Mouse (Mus musculus) lung, embryonic 16.5 days (tissue): ENCODE results near the gene Ube2c. TPM values are rescaled to one million over a fixed set of nuclear protein-coding genes. Genes with fewer than 3 reads are reported as not detected.

Experiments
- ATAC-seq: fragments of 200-750 bp; cut with Nextera tagmentation; 2 replicates; pipeline ENCODE4 v1.8.0; 2017; ENCODE audit warnings: low read depth, mild to moderate bottlenecking, moderate library complexity
- H3K27ac ChIP-seq: fragments of 300-500 bp; sonication (generic); 2 replicates; pipeline ENCODE4 v1.5.1; 2014; ENCODE audit warnings: mild to moderate bottlenecking, control low read depth, low read length
- H3K27me3 ChIP-seq: fragments of 300-500 bp; sonication (generic); 2 replicates; pipeline ENCODE4 v1.6.1; 2014; ENCODE audit warnings: low read depth, low read length, mixed read lengths; ENCODE audit not compliant: control insufficient read depth, insufficient read depth
- H3K36me3 ChIP-seq: fragments of 300-500 bp; sonication (generic); 2 replicates; pipeline ENCODE4 v1.6.1; 2014; ENCODE audit warnings: low read length; ENCODE audit not compliant: control insufficient read depth, insufficient read depth
- H3K4me1 ChIP-seq: fragments of 300-500 bp; sonication (generic); replicated peaks from 2 replicates; pipeline ENCODE4 v1.6.1; 2014; ENCODE audit warnings: low read length, mixed read lengths; ENCODE audit not compliant: control insufficient read depth, insufficient read depth
- H3K4me2 ChIP-seq: fragments of 300-500 bp; sonication (generic); 2 replicates; pipeline ENCODE4 v1.6.1; 2014; ENCODE audit warnings: low read depth, low read length, control low read depth
- H3K4me3 ChIP-seq: fragments of 300-500 bp; sonication (generic); 2 replicates; pipeline ENCODE4 v1.5.1; 2014; ENCODE audit warnings: mild to moderate bottlenecking, low read length, control low read depth
- H3K9ac ChIP-seq: fragments of 300-500 bp; sonication (generic); 2 replicates; pipeline ENCODE4 v1.6.1; 2014; ENCODE audit warnings: low read length, control low read depth
- H3K9me3 ChIP-seq: fragments of 300-500 bp; sonication (generic); 2 replicates; pipeline ENCODE4 v1.6.1; 2016; ENCODE audit warnings: low read length; ENCODE audit not compliant: control insufficient read depth
- WGBS: fragments of 180-500 bp; shearing (Covaris S2); extraction: QIAGEN DNeasy Blood & Tissue Kit; methylation state at CpG from one replicate; pipeline ENCODE4 v1.1.7; 2014; 5-methylcytosine and 5-hydroxymethylcytosine counted together
- polyA plus RNA-seq: library from polyadenylated mRNA; unstranded; fragments of >200 nt; fragmentation: Nextera tagmentation; extraction: Ambion mirVana; gene quantifications from 2 replicates; pipeline ENCODE4 v1.2.1, GENCODE M21; 2015

Gene Ube2c
- polyA plus RNA-seq, 1 experiment from 2014 or later: 533 TPM

DNA sequence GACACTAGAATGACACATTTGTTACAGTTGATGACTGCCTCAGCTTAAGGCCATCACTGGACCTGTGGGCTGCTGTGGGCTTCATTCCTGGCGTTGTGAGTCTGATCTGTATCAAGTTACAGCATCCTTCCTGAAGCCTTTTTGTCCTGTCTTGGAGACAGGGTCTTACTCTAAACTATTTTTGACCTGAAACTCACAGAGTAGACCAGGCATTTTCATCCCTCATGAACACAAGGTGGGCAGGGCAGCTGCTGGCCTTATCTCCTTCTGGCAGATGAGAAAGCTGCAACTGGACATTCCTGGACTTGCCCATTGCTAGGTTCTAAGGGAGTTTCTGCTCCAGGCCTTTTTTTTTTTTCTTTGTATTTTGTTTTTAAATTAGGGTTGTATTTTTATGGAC is 11.0 kb upstream of the Ube2c start:
- WGBS: 63% methylated on average over 1 of the region's 1 CpGs
- no peak overlapping the region for H3K27ac ChIP-seq
- no peaks in the 10 kb centered on the region for H3K27me3 ChIP-seq
- H3K4me1 ChIP-seq: no peaks in the 10 kb centered on the region
- no peak for ATAC-seq
- H3K4me3 ChIP-seq: no peak overlapping the region
- H3K36me3 ChIP-seq: peaks cover 85% of the 10 kb centered on the region
- H3K9ac ChIP-seq: no peak overlapping the region
- no peaks in the 10 kb centered on the region for H3K9me3 ChIP-seq
- no peak overlapping the region for H3K4me2 ChIP-seq

DNA sequence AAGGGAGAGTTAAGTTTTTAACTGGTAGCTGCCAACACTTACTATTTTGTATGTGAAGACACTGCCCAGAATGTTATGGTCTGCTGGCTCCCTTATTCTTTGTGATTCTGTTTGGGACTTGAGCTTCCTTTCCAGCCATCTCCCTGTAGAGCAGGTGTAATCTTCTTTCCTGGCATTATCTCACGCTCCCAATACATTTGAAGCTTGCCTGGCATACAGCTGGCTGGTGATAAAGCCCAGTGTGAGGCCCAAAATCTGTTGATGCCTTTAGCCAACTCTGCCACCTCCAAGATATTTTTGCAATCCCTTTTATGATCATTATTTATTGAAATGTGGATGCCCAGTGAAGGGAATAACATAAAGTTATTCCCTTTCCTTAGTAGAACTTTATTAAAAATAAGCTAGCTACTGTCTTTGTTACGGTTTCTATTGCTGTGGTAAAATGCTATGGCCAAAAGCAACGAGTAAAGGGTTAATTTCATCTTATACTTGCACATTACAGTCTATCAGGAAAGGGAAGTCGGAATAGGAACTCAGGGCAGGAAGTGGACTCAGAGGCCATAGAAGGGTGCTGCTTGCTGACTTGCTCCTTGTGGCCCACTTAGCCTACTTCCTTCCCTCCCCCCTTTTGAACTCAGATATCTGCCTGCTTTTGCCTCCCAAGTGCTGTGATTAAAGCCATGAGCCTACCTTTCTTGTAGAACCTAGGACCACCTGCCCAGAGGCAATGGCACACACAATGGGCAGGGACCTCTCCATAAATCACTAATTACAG is 9.5 kb upstream of the Ube2c start:
- no peak overlapping the region for H3K4me2 ChIP-seq
- WGBS: 67% methylated on average over 4 of the region's 4 CpGs
- H3K9ac ChIP-seq: no peak overlapping the region
- H3K36me3 ChIP-seq: peaks cover 74% of the 10 kb centered on the region
- H3K9me3 ChIP-seq: no peaks in the 10 kb centered on the region
- H3K4me3 ChIP-seq: no peak overlapping the region
- no peaks in the 10 kb centered on the region for H3K4me1 ChIP-seq
- H3K27ac ChIP-seq: no peak overlapping the region
- no peaks in the 10 kb centered on the region for H3K27me3 ChIP-seq
- ATAC-seq: no peak

DNA sequence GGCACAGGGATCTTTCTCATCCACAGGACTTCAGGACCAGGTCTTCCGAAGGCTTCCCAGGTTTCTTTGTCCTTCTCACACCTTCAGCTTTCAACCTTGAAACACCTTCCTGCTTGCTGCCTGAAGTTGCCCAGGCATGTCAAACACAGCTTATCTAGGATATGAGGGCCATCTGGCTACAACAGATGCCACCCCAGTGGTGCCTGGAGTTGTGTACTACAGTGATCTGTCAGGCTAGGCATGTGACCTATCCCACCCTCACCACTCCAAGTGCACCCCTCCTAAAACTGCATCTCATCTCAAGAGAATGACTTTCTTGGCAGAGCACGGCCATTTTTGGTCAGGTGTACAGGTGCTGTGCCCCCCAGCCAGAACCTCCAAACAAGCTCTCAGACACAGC is 8.2 kb upstream of the Ube2c start:
- no peak for ATAC-seq
- H3K4me1 ChIP-seq: no peaks in the 10 kb centered on the region
- no peak overlapping the region for H3K4me3 ChIP-seq
- 88% methylated on average over 2 of the region's 2 CpGs for WGBS
- no peaks in the 10 kb centered on the region for H3K27me3 ChIP-seq
- no peak overlapping the region for H3K9ac ChIP-seq
- H3K9me3 ChIP-seq: no peaks in the 10 kb centered on the region
- H3K4me2 ChIP-seq: no peak overlapping the region
- peaks cover 68% of the 10 kb centered on the region for H3K36me3 ChIP-seq
- no peak overlapping the region for H3K27ac ChIP-seq

DNA sequence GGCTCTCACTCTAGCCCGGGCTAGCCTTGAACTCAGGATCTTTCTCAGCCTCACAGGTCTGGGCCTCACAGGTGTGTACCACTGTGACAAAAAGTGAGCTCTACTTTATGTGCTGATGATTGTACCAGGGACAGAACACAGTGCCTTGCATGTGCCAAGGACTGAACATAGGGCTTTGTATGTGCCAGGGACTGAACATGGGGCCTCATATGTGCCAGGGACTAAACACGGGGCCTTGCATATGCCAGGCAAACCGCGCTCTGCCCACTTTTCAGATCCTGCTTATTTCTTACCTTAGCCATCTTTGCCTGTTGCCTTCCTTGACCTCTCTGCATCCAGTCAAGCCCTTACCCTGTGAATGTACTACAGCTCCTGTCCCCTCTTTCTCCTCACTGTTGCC is 7.7 kb upstream of the Ube2c start:
- Histone ChIP-seq H3K27me3 (no peaks in the 10 kb centered on the region), H3K36me3 (peaks cover 66% of the 10 kb centered on the region), H3K4me1 (no peaks in the 10 kb centered on the region), H3K9ac (no peak overlapping the region), H3K9me3 (no peaks in the 10 kb centered on the region), H3K4me3 (no peak overlapping the region), H3K27ac (no peak overlapping the region), H3K4me2 (no peak overlapping the region)
- no peak for ATAC-seq
- 96% methylated on average over 4 of the region's 4 CpGs for WGBS

DNA sequence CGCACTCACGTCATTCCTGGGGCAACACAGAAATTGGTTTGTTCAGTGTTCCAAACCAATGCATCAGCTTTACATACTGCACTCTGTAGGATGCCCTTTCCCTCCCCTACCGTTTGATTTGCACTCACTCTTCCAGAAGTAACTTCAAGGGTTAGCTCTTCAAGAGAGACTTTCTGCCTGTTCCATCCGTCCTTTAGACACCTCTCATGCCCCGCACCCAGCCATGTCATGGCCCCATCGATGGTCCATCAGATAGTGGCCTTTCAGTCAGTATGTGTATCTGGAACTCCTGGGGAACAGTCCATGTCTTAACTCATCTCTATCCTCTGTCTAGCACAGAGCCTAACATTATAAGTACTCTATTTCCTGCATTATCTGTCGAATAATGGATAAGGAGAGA is 7.1 kb upstream of the Ube2c start:
- H3K36me3 ChIP-seq: peaks cover 60% of the 10 kb centered on the region
- no peak overlapping the region for H3K9ac ChIP-seq
- ATAC-seq: no peak
- H3K4me2 ChIP-seq: no peak overlapping the region
- no peak overlapping the region for H3K27ac ChIP-seq
- no peaks in the 10 kb centered on the region for H3K4me1 ChIP-seq
- H3K4me3 ChIP-seq: no peak overlapping the region
- H3K9me3 ChIP-seq: no peaks in the 10 kb centered on the region
- 84% methylated on average over 7 of the region's 7 CpGs for WGBS
- no peaks in the 10 kb centered on the region for H3K27me3 ChIP-seq

DNA sequence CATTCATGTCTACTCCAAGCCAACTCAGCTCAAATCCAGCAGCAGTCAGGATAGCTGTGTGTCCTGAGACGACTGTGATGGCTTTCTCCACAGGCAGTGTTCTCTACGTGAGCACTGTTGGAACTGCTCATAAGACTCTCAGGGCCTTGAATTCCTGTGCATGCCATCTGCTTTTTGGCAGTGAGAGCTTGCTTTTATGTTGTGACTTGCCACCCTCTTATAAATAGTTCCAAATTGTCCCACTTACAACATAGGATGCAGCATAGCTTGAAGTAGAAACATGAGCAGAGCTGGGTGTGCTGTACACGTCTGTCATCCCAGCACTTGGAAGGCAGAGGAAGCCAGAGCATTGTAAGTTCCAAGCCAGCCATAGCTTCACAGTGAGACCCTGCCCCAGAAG is 3.9 kb upstream of the Ube2c start:
- no peak overlapping the region for H3K27ac ChIP-seq
- no peaks in the 10 kb centered on the region for H3K27me3 ChIP-seq
- peaks cover 38% of the 10 kb centered on the region for H3K36me3 ChIP-seq
- WGBS: 71% methylated on average over 3 of the region's 3 CpGs
- no peaks in the 10 kb centered on the region for H3K9me3 ChIP-seq
- H3K4me3 ChIP-seq: no peak overlapping the region
- H3K4me1 ChIP-seq: peaks cover 3% of the 10 kb centered on the region; the same call in 1 of the 2 replicates
- no peak overlapping the region for H3K4me2 ChIP-seq
- no peak overlapping the region for H3K9ac ChIP-seq
- ATAC-seq: no peak

DNA sequence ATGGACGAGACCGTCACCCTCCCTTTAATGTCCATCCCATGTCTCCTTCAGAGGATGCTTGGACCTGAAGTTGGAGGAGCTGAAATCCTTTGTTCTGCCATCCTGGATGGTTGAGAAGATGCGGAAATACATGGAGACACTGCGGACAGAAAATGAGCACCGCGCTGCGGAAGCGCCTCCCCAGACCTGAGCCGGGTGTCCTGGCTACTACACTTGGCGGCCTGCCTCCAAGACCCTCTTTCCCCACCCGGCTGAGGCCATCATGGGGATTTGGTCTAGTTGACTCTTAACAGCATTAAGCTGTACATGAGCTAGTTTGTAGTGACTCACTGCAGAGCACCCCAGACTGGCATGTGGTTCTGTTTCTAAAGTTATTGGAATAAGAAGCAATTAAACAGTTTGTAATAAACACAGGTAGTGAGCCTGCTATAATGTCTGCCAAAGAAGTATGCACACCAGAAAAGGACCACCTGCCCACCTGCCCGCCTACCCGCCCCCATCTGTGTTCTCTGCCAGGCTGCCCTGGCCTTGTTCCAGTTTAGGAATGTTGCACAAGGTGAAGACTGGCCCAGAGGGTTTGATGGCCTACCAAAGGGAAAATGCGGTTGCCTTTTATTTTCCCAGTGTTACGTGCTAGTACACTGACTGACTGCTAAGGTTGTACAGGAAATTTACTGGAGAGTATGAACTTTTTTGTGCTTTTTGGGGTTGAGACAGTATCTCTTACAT is 1.7 kb upstream of the Ube2c start:
- H3K4me3 ChIP-seq: no peak overlapping the region
- WGBS: 92% methylated on average over 15 of the region's 15 CpGs
- no peaks in the 10 kb centered on the region for H3K27me3 ChIP-seq
- H3K4me2 ChIP-seq: no peak overlapping the region
- H3K27ac ChIP-seq: no peak overlapping the region
- no peaks in the 10 kb centered on the region for H3K9me3 ChIP-seq
- peaks cover 19% of the 10 kb centered on the region for H3K4me1 ChIP-seq
- no peak for ATAC-seq
- peaks cover 26% of the 10 kb centered on the region for H3K36me3 ChIP-seq
- no peak overlapping the region for H3K9ac ChIP-seq

DNA sequence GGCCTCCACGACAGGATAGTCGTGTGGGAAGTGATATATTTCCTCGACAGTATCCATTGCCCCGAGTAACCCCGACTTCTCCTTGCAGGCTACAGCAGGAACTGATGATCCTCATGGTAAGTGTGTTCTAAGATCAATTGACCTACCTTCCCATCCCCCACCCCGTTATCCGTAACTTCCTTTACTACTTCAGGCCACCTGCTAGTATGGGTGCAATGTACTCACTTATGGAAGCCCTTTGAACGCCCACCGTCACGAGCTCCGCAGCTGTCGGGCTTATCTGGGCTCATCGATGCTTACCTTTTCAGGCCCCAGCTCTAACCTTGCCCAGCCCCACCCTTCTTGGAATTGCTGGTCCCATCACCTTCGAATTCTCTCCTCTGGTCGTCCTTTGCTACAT is 581 bp downstream of the Ube2c start:
- no peaks in the 10 kb centered on the region for H3K9me3 ChIP-seq
- H3K27ac ChIP-seq: peak overlapping the region; percentile 69
- H3K4me3 ChIP-seq: peak overlapping the region; percentile 96
- ATAC-seq: no peak
- H3K4me2 ChIP-seq: peak overlapping the region; percentile 82
- peaks cover 19% of the 10 kb centered on the region for H3K4me1 ChIP-seq
- peak overlapping the region; percentile 89 for H3K9ac ChIP-seq
- H3K27me3 ChIP-seq: no peaks in the 10 kb centered on the region
- under 1% methylated on average over 15 of the region's 15 CpGs for WGBS
- H3K36me3 ChIP-seq: peaks cover 23% of the 10 kb centered on the region

DNA sequence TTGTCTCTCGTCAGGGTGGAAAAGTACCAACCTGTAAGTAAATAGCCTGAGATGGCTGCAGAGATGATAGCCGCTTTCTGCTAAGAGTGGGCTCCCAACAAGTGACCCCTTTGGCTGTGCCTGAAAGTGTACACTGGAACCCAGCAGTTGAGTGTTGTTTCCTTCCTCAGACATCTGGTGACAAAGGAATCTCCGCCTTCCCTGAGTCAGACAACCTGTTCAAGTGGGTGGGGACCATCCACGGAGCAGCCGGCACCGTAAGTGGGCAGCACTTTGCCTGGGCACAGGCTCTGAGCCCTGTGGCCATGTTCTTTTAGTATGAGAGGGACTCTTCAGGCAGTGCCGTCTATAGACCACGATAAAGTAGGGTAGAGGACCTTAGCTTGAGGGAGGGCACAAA is 1.4 kb downstream of the Ube2c start:
- no peak overlapping the region for H3K27ac ChIP-seq
- H3K4me3 ChIP-seq: peak overlapping the region; percentile 96
- ATAC-seq: no peak
- H3K27me3 ChIP-seq: no peaks in the 10 kb centered on the region
- no peaks in the 10 kb centered on the region for H3K9me3 ChIP-seq
- 47% methylated on average over 8 of the region's 8 CpGs for WGBS
- H3K36me3 ChIP-seq: peaks cover 19% of the 10 kb centered on the region
- H3K9ac ChIP-seq: peak overlapping the region; percentile 89
- peaks cover 19% of the 10 kb centered on the region for H3K4me1 ChIP-seq
- peak overlapping the region; percentile 82 for H3K4me2 ChIP-seq
